Mouse (Mus musculus) ES-Bruce4 (cell line): ENCODE results near the gene Ifi27l2a.

Experiments used
- CTCF ChIP-seq: IDR thresholded peaks from one replicate; pipeline ENCODE4 v1.8.1; 2011; ENCODE audit warnings: low read depth, low read length
- EP300 ChIP-seq: IDR thresholded peaks from 2 replicates; pipeline ENCODE4 v1.6.1; 2011; ENCODE audit warnings: low read depth, low read length; ENCODE audit not compliant: insufficient read depth
- POLR2A ChIP-seq: IDR thresholded peaks from one replicate; pipeline ENCODE4 v1.8.1; 2011; ENCODE audit warnings: low read length; ENCODE audit not compliant: insufficient read depth

DNA sequence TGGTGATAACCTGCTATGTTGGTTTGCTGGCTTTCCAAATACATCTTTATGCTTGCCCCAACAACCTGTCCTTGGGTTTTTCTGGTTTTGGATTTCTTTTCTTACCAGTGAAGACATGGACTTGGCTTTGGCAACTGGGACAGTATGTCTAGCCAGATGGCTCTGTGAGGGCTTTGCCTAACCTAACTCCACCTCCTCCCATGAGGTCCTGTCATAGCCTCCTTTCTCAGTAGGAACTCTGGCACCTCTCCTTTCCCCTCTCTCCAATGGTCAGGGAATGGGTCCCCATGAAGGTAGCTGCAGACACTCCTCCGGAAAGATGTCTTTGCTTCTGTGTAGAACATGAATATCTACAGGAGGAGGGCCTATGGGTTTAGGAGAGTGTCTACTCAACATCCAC, 43.2 kb upstream of the Ifi27l2a start:
- TF ChIP-seq POLR2A (no peak), CTCF (no peak), EP300 (no peak)
